Comparison of ENCODE assay signal across 18 mouse cellular contexts in genomic region chr12:17015711-17016110, GRCm38 (mm10). TPM values are rescaled to one million over a fixed set of nuclear protein-coding genes. Genes with fewer than 3 reads are reported as not detected.
A peak's percentile ranks its signal among the peaks of the same experiment; 100 is the strongest.
DNase-seq lines count a peak whose midpoint lies in the region; ATAC-seq and TF ChIP-seq lines count a peak whose summit lies in the region.
"Had no signal": no experiment of that assay in that cellular context is flagged by ENCODE, and none has a peak within 500 bp of the region (broad histone marks: within the 10 kb centered on the region; RNA-seq: fewer than 3 reads in every experiment).

No protein-coding gene starts in this region.

- WGBS in kidney, embryonic 15.5 days = 63% methylated on average over 2 of the region's 2 CpGs
- 66% methylated on average over 2 of the region's 2 CpGs for WGBS in lung, postnatal 0 days
- 41% methylated on average over 2 of the region's 2 CpGs for WGBS in heart, adult 2 months

- H3K9me3 ChIP-seq in kidney, embryonic 15.5 days (replicated peaks) = no peaks in the 10 kb centered on the region
- no peaks in the 10 kb centered on the region for H3K9me3 ChIP-seq in lung, postnatal 0 days (ENCODE audit: low read length)
- H3K9me3 ChIP-seq: embryonic facial prominence, embryonic 15.5 days; liver, embryonic 13.5 days; midbrain, embryonic 12.5 days; neural tube, embryonic 13.5 days had no signal

- no peak overlapping the region for H3K27ac ChIP-seq in kidney, embryonic 15.5 days
- no peak overlapping the region for H3K27ac ChIP-seq in lung, postnatal 0 days (ENCODE audit: low read length)
- H3K27ac ChIP-seq in heart, adult 2 months = no peak overlapping the region
- H3K27ac ChIP-seq: embryonic facial prominence, embryonic 15.5 days; hindbrain, embryonic 14.5 days; liver, embryonic 13.5 days; midbrain, embryonic 12.5 days; neural tube, embryonic 13.5 days had no signal

- peak; percentile 28 for DNase-seq in kidney, adult 9 months
- peak; percentile 28 to 60 for DNase-seq in layer of hippocampus, adult 18-20 months (ENCODE audit: low spot score in 2 of 2)
- DNase-seq in layer of hippocampus, postnatal 10 days (ENCODE audit: low spot score in 2 of 2) = no peak
- DNase-seq in lung, postnatal 10 days = peak; percentile 51
- DNase-seq in lung, postnatal 0 days (ENCODE audit: low spot score) = no peak
- no peak for DNase-seq in heart, adult 2 months
- DNase-seq: adrenal gland, adult 8-10 months; cerebellum, postnatal 14 days; gastrocnemius, postnatal 14 days; heart, adult 18-20 months; heart, postnatal 36 days; liver, embryonic 13.5 days had no signal

- TF ChIP-seq EP300 in lung, postnatal 0 days (IDR thresholded peaks at IDR 0.05) = no peak
- TF ChIP-seq EP300 in heart, adult 2 months (IDR thresholded peaks at IDR 0.05; ENCODE audit: insufficient read depth, low read depth, low read length) = no peak

- intact Hi-C loops in heart, adult 2 months (cut with DNase I) = loop anchor here (5.0 kb wide), 1 partner anchor 242 kb away; no protein-coding TSS in a partner anchor

- no peak overlapping the region for H3K4me3 ChIP-seq in kidney, embryonic 15.5 days (replicated peaks)
- no peak overlapping the region for H3K4me3 ChIP-seq in lung, postnatal 0 days (ENCODE audit: low read depth, low read length)
- H3K4me3 ChIP-seq in heart, adult 2 months = no peak overlapping the region
- H3K4me3 ChIP-seq: embryonic facial prominence, embryonic 15.5 days; liver, embryonic 13.5 days; midbrain, embryonic 12.5 days; neural tube, embryonic 13.5 days had no signal

- no peaks in the 10 kb centered on the region for H3K79me2 ChIP-seq in heart, adult 2 months (replicated peaks; ENCODE audit: control insufficient read depth, insufficient read depth, low read length)

- 0 out of 2 replicates have a peak, but pooled peaks cover under 1% of the 10 kb centered on the region for H3K27me3 ChIP-seq in kidney, embryonic 15.5 days
- H3K27me3 ChIP-seq in lung, postnatal 0 days (replicated peaks; ENCODE audit: insufficient read depth, low read length) = no peaks in the 10 kb centered on the region
- H3K27me3 ChIP-seq in heart, adult 2 months (ENCODE audit: control insufficient read depth, insufficient read depth, low read length) = peaks cover 1% of the 10 kb centered on the region; the same call in 1 of the 2 replicates
- H3K27me3 ChIP-seq: embryonic facial prominence, embryonic 15.5 days; liver, embryonic 13.5 days; neural tube, embryonic 13.5 days had no signal

- H3K4me1 ChIP-seq in kidney, embryonic 15.5 days = peaks cover 7% of the 10 kb centered on the region
- H3K4me1 ChIP-seq in lung, postnatal 0 days (ENCODE audit: insufficient read depth, low read depth, low read length) = peaks cover 5% of the 10 kb centered on the region; the same call in 1 of the 2 replicates
- H3K4me1 ChIP-seq in heart, adult 2 months (ENCODE audit: control insufficient read depth, insufficient read depth, low read length) = no peaks in the 10 kb centered on the region

- no peak for TF ChIP-seq POLR2A in heart, adult 2 months (IDR thresholded peaks at IDR 0.05; ENCODE audit: insufficient read depth, low read depth, low read length)

- TF ChIP-seq CTCF in lung, postnatal 0 days (IDR thresholded peaks at IDR 0.05) = no peak
- TF ChIP-seq CTCF in heart, adult 2 months (IDR thresholded peaks at IDR 0.05) = no peak

- no peak overlapping the region for H3K9ac ChIP-seq in kidney, embryonic 15.5 days
- H3K9ac ChIP-seq in lung, postnatal 0 days (replicated peaks; ENCODE audit: low read depth) = no peak overlapping the region
- H3K9ac ChIP-seq in heart, adult 2 months (ENCODE audit: low read depth, low read length) = no peak overlapping the region
- H3K9ac ChIP-seq: embryonic facial prominence, embryonic 15.5 days; hindbrain, embryonic 14.5 days; liver, embryonic 13.5 days; midbrain, embryonic 12.5 days; neural tube, embryonic 13.5 days had no signal

- no peak overlapping the region for H3K4me2 ChIP-seq in kidney, embryonic 15.5 days
- no peak overlapping the region for H3K4me2 ChIP-seq in lung, postnatal 0 days (replicated peaks; ENCODE audit: low read depth, low read length)
- H3K4me2 ChIP-seq: embryonic facial prominence, embryonic 15.5 days; hindbrain, embryonic 14.5 days; liver, embryonic 13.5 days; midbrain, embryonic 12.5 days; neural tube, embryonic 13.5 days had no signal

- no peak for ATAC-seq in kidney, embryonic 15.5 days (replicated peaks; ENCODE audit: low FRiP score)
- ATAC-seq in lung, postnatal 0 days = no peak

- H3K36me3 ChIP-seq in kidney, embryonic 15.5 days = no peaks in the 10 kb centered on the region
- no peaks in the 10 kb centered on the region for H3K36me3 ChIP-seq in lung, postnatal 0 days (ENCODE audit: insufficient read depth, low read length)
- H3K36me3 ChIP-seq in heart, adult 2 months (ENCODE audit: control insufficient read depth, insufficient read depth, low read length) = no peaks in the 10 kb centered on the region
- H3K36me3 ChIP-seq: embryonic facial prominence, embryonic 15.5 days; liver, embryonic 13.5 days; midbrain, embryonic 12.5 days; neural tube, embryonic 13.5 days had no signal

RNA-seq across cellular contexts. Expression of gene 2410004P03Rik, which starts 4.2 kb away (rescaled TPM):
- 0.40 and 0.76 TPM in 2 replicates for polyA plus RNA-seq in kidney, embryonic 15.5 days (2015; fragmentation: Nextera tagmentation; extraction: Ambion mirVana)
- total RNA-seq in layer of hippocampus, adult 18-20 months (2021) = 1 to 10 TPM in 1 of 2 experiments, under 1 TPM in 1; 0.99 to 1.8 TPM
- total RNA-seq in layer of hippocampus, postnatal 10 days (2021) = 1 to 10 TPM; 2.6 to 3.5 TPM
- 13.6 and 16.9 TPM in 2 replicates for polyA plus RNA-seq in lung, postnatal 0 days (2015; fragmentation: Nextera tagmentation; extraction: Ambion mirVana)
- total RNA-seq in heart, adult 2 months (2021) = under 1 TPM in 1 of 2 experiments, not detected in 1; 0.14 TPM
- polyA plus RNA-seq in heart, adult 2 months (2012; rRNA removed) = 0.41 and 0.84 TPM in 2 replicates
- total RNA-seq: adrenal gland, adult 8-10 months; gastrocnemius, postnatal 14 days had no signal
- polyA plus RNA-seq: heart, embryonic 14.5 days had no signal

RNA-seq across cellular contexts. Expression of gene Pqlc3, which starts 15.5 kb away (rescaled TPM):
- 4.0 and 4.9 TPM in 2 replicates for polyA plus RNA-seq in kidney, embryonic 15.5 days (2015; fragmentation: Nextera tagmentation; extraction: Ambion mirVana)
- 1 to 10 TPM in 1 of 2 experiments, under 1 TPM in 1; 0.89 to 1.3 TPM for total RNA-seq in layer of hippocampus, adult 18-20 months (2021)
- 1 to 10 TPM in 1 of 2 experiments, under 1 TPM in 1; 0.85 to 1.5 TPM for total RNA-seq in layer of hippocampus, postnatal 10 days (2021)
- 10.6 and 11.5 TPM in 2 replicates for polyA plus RNA-seq in lung, postnatal 0 days (2015; fragmentation: Nextera tagmentation; extraction: Ambion mirVana)
- total RNA-seq in heart, adult 2 months (2021) = 1 to 10 TPM; 2.6 to 2.8 TPM
- polyA plus RNA-seq in heart, adult 2 months (2012; rRNA removed) = 13.6 and 15.8 TPM in 2 replicates

Comparison
In these comparisons a context has a peak if more than half of its experiments do, and no peak if none do; other contexts are left out.
1. DNase-seq: peak in kidney, adult 9 months (single experiment), layer of hippocampus, adult 18-20 months (2 of 2) and lung, postnatal 10 days (single experiment); none in layer of hippocampus, postnatal 10 days (0 of 2), lung, postnatal 0 days (single experiment) and heart, adult 2 months (0 of 2).